Mouse (Mus musculus) intestine, embryonic 14.5 days (tissue): ENCODE measurements around the gene LTO1. TPM values are rescaled to one million over a fixed set of nuclear protein-coding genes. Genes with fewer than 3 reads are reported as not detected.

Experiments
- ATAC-seq: fragments of 200-750 bp; cut with Nextera tagmentation; replicated peaks from 2 replicates; pipeline ENCODE4 v1.8.0; 2017; ENCODE audit warnings: low read depth, moderate number of reproducible peaks, moderate TSS enrichment, moderate library complexity; ENCODE audit not compliant: low FRiP score, low TSS enrichment
- DNase-seq: peaks from one replicate; pipeline ENCODE4 v3.0.0-alpha.2; 2018; ENCODE audit warnings: low spot score
- H3K27ac ChIP-seq: fragments of 300-500 bp; sonication (generic); 2 replicates; pipeline ENCODE4 v1.5.1; 2014; ENCODE audit warnings: low read depth, mild to moderate bottlenecking, control low read depth
- H3K27me3 ChIP-seq: fragments of 300-500 bp; sonication (generic); replicated peaks from 2 replicates; pipeline ENCODE4 v1.6.1; 2014; ENCODE audit warnings: low read length, control low read depth; ENCODE audit not compliant: control insufficient read depth, insufficient read depth
- H3K36me3 ChIP-seq: fragments of 300-500 bp; sonication (generic); 2 replicates; pipeline ENCODE4 v1.6.1; 2014; ENCODE audit warnings: low read length, control low read depth; ENCODE audit not compliant: control insufficient read depth, insufficient read depth
- H3K4me1 ChIP-seq: fragments of 300-500 bp; sonication (generic); replicated peaks from 2 replicates; pipeline ENCODE4 v1.6.1; 2014; ENCODE audit warnings: low read length, control low read depth, mixed read lengths; ENCODE audit not compliant: control insufficient read depth, insufficient read depth
- H3K4me2 ChIP-seq: fragments of 300-500 bp; sonication (generic); 2 replicates; pipeline ENCODE4 v1.6.1; 2014; ENCODE audit warnings: low read length
- H3K4me3 ChIP-seq: fragments of 300-500 bp; sonication (generic); 2 replicates; pipeline ENCODE4 v1.5.1; 2014; ENCODE audit warnings: low read depth, low read length, control low read depth, mixed read lengths
- H3K9ac ChIP-seq: fragments of 300-500 bp; sonication (generic); 2 replicates; pipeline ENCODE4 v1.6.1; 2014; ENCODE audit warnings: mild to moderate bottlenecking, low read length
- H3K9me3 ChIP-seq: fragments of 300-500 bp; sonication (generic); 2 replicates; pipeline ENCODE4 v1.6.1; 2016; ENCODE audit warnings: low read length, control low read depth; ENCODE audit not compliant: control insufficient read depth
- WGBS: fragments of 180-500 bp; shearing (Covaris S2); extraction: QIAGEN DNeasy Blood & Tissue Kit; methylation state at CpG from one replicate; pipeline ENCODE4 v1.1.7; 2014; 5-methylcytosine and 5-hydroxymethylcytosine counted together
- polyA plus RNA-seq: library from polyadenylated mRNA; unstranded; fragments of >200 nt; fragmentation: Nextera tagmentation; extraction: Ambion mirVana; gene quantifications from 2 replicates; pipeline ENCODE4 v1.2.1, GENCODE M21; 2014

Gene LTO1
- polyA plus RNA-seq, 1 experiment from 2014 or later: 19.1 TPM

- Histone ChIP-seq H3K4me2 (peak overlapping the region; percentile 91), H3K27me3 (peaks cover 6% of the 10 kb centered on the region), H3K4me1 (peaks cover 29% of the 10 kb centered on the region), H3K4me3 (peak overlapping the region; percentile 44), H3K36me3 (peaks cover 28% of the 10 kb centered on the region), H3K9me3 (no peaks in the 10 kb centered on the region), H3K9ac (peak overlapping the region; percentile 27), H3K27ac (peak overlapping the region; percentile 16)
- WGBS: 1% methylated on average over 32 of the region's 32 CpGs
- DNase-seq (peak; percentile 60), ATAC-seq (no peak)
Observed at GRCm38 (mm10) chr7:144938661-144939343, 23.9 kb downstream of the LTO1 start.

DNA sequence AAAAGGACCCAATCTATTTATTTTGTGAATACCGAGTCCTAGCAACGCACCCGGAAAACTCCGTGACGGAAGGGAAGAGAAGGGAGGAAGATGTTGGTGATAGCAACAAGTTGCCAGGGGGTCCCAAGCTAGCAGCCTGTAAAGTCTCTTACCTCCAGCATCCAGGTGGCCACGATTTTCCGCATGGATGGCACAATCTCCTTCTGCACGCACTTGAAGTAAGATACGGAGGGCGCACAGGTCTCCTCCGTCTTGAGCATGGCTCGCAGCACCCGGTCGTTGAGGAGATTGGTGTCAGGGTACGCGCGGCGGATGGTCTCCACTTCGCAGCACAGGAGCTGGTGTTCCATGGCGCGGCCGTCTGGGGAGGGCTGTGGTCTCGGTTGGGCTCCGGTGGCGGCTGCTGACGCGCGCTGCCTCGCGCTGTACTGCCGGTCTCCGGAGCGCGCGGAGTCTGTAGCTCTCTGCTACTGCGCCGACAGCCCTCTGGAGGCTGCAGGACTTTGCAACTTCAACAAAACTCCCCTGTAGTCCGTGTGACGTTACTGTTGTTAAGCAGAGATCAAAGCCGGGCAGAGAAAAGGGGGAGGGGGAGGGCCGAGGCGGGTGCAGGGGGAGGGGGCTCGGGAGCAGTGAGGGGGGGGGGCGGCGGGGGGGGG lies 24.6 kb downstream of the LTO1 start, which contains the start of gene Ccnd1:
Ccnd1 (minus strand) TSS at position 582 of the 659 bp plus-strand sequence.
- DNase-seq: peak; percentile 85
- H3K36me3 ChIP-seq: peaks cover 21% of the 10 kb centered on the region
- H3K4me2 ChIP-seq: peak within 1 kb of the TSS; percentile 91
- H3K9ac ChIP-seq: peak within 1 kb of the TSS; percentile 60
- peaks cover 6% of the 10 kb centered on the region for H3K27me3 ChIP-seq
- peak within 1 kb of the TSS; percentile 76 for H3K27ac ChIP-seq
- no peaks in the 10 kb centered on the region for H3K9me3 ChIP-seq
- H3K4me1 ChIP-seq: peaks cover 29% of the 10 kb centered on the region
- WGBS: under 1% methylated on average over 41 of the region's 45 CpGs
- peak; percentile 33; the same call in 1 of the 2 replicates for ATAC-seq
- H3K4me3 ChIP-seq: peak within 1 kb of the TSS; percentile 44

DNA sequence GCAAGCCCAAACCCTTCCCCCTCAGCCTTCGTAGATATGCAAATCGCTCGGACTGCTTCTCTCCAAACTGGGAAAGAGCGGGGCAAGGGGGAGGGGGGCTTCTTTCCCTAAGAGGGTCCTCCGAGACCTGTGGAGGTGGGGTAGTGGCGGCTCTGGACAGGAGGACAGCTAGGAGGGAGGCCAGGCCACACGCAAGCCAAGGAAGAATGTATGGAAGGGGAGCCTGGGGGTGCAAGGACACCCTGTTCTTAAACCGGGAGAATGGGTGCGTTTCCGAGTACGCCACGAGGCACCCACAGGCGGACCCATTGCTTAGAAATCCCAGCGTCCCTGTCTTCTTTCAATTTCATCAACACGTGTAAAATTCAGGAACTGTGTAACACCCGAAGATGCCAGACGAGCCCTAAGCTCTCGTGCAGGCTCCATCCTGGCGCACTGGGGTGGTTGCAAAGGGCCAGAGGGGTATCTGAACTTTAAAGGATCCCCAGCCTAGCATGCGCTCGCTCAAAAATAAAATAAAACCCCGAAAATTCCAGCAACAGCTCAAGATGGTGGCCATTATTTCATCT lies 25.2 kb downstream of the LTO1 start:
- H3K4me1 ChIP-seq: peaks cover 29% of the 10 kb centered on the region
- H3K4me3 ChIP-seq: peak overlapping the region; percentile 44
- peak overlapping the region; percentile 16 for H3K27ac ChIP-seq
- peaks cover 6% of the 10 kb centered on the region for H3K27me3 ChIP-seq
- no peak for ATAC-seq
- H3K9ac ChIP-seq: peak overlapping the region; percentile 29
- 0% methylated on average over 22 of the region's 22 CpGs for WGBS
- peak; percentile 77 for DNase-seq
- H3K9me3 ChIP-seq: no peaks in the 10 kb centered on the region
- H3K36me3 ChIP-seq: peaks cover 17% of the 10 kb centered on the region
- peak overlapping the region; percentile 91 for H3K4me2 ChIP-seq

- Histone ChIP-seq H3K4me2 (peak overlapping the region; percentile 91), H3K4me3 (peak overlapping the region; percentile 48), H3K36me3 (peaks cover 13% of the 10 kb centered on the region), H3K9ac (peak overlapping the region; percentile 60), H3K9me3 (no peaks in the 10 kb centered on the region), H3K27ac (peak overlapping the region; percentile 76), H3K27me3 (peaks cover 6% of the 10 kb centered on the region), H3K4me1 (peaks cover 29% of the 10 kb centered on the region)
- 2% methylated on average over 11 of the region's 11 CpGs for WGBS
- ATAC-seq (no peak), DNase-seq (peak; percentile 57)
Observed at GRCm38 (mm10) chr7:144940585-144940984, 25.7 kb downstream of the LTO1 start.

DNA sequence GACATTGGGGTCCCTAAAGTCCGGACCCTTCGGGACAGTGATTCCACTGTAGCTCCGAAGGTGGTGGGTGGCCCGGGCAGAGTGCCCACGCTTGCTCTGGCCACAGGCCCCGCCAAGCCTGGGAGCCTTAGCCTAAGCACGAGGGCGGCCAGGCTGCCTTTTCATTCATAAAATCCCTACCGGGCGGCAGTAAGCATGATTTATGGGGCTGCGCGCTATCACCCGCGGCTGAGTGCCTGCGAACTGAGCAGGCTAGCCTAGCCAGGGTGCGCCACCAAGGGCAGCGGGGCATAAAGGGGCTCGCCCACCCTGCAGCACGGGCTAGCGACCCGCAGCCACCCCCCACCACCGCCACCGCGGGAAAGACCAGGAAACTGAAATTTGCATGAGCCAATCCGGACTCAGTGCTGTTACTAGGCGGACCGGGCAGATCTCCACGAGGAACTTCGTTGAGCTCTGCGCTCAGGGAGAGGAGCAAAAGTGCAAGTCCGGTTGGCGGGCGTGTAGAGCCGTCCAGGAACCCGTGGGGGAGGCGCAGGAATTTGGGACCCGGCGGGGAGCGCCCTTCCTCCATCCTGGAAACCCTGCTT lies 26.4 kb downstream of the LTO1 start:
- Histone ChIP-seq H3K27ac (peak overlapping the region; percentile 76), H3K9me3 (no peaks in the 10 kb centered on the region), H3K4me1 (peaks cover 29% of the 10 kb centered on the region), H3K4me2 (peak overlapping the region; percentile 91), H3K4me3 (peak overlapping the region; percentile 48), H3K36me3 (peaks cover 10% of the 10 kb centered on the region), H3K27me3 (peaks cover 6% of the 10 kb centered on the region), H3K9ac (peak overlapping the region; percentile 60)
- WGBS: under 1% methylated on average over 39 of the region's 39 CpGs
- ATAC-seq: peak; percentile 63
- peak; percentile 93 for DNase-seq

DNA sequence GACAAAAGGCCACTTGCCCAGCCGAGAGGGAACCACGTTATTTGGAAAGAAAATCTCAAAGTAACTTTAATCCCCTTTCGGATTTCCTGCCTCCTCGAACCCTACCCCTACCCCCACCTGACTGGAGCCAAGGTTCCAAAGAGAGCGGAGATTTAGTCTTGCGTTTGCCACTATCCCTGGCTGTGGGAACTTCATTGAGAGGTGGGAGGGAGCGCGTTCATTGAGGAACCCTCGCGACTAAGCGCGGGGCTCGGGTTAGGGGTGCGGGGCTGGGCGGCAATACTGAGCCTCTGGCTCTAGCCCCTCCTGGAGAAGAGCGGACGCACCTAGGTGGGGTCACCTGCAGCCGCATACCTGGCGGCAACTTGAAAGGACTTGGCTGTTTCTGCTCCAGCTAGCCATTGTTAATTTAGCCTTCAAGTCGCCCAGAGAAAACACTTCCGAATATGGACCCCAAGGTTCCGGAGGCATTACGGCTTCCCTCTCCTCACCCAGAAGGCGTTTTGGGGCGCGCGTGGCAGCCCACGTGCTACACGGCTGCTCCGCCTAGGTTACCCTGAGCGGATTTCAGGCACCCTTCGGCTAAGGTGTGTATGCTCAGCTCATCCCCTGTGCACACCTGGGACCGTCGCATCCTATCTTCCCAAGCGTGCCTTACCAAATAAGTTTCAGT lies 27.3 kb downstream of the LTO1 start:
- H3K27me3 ChIP-seq: peaks cover 6% of the 10 kb centered on the region
- peak overlapping the region; percentile 48 for H3K4me3 ChIP-seq
- H3K27ac ChIP-seq: peak overlapping the region; percentile 57; the same call in 1 of the 2 replicates
- WGBS: under 1% methylated on average over 35 of the region's 35 CpGs
- ATAC-seq (0 out of 2 replicates have a peak, but pooled peaks have one; percentile 1), DNase-seq (peak; percentile 76)
- peak overlapping the region; percentile 91 for H3K4me2 ChIP-seq
- H3K9ac ChIP-seq: peak overlapping the region; percentile 29
- H3K4me1 ChIP-seq: peaks cover 26% of the 10 kb centered on the region
- H3K36me3 ChIP-seq: peaks cover 1% of the 10 kb centered on the region; the same call in 1 of the 2 replicates
- no peaks in the 10 kb centered on the region for H3K9me3 ChIP-seq

DNA sequence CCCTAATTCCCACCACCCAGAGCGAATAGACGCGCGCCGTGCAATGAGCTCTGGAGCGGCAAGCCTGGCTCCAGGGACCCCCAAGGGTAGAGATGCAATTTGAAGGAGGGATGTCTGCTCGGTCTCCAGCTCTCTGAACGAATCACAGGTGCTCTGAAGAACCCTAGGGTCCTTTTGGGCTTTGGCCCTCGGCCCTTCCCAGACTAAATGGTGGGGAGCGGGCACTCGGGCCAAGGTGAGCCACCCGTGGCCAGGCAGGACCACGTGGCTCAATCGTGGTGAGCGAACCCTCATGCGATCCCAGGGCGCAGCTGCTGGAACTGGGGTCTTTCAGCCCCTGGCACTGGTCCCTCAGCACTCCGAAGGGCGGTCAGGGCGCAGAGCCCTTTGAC lies 27.8 kb downstream of the LTO1 start:
- DNase-seq (no peak), ATAC-seq (no peak)
- Histone ChIP-seq H3K27me3 (peaks cover 5% of the 10 kb centered on the region), H3K4me3 (peak overlapping the region; percentile 48), H3K9ac (peak overlapping the region; percentile 29), H3K27ac (peak overlapping the region; percentile 57; the same call in 1 of the 2 replicates), H3K9me3 (no peaks in the 10 kb centered on the region), H3K4me2 (peak overlapping the region; percentile 91), H3K36me3 (no peaks in the 10 kb centered on the region), H3K4me1 (peaks cover 21% of the 10 kb centered on the region)
- under 1% methylated on average over 20 of the region's 20 CpGs for WGBS

GRCm38 (mm10) chr7:144943254-144943653 lies 28.4 kb downstream of the LTO1 start:
- ATAC-seq (peak; percentile 30), DNase-seq (peak; percentile 87)
- WGBS: under 1% methylated on average over 45 of the region's 45 CpGs
- no peaks in the 10 kb centered on the region; the same call in none of the 2 replicates for H3K27me3 ChIP-seq
- H3K4me3 ChIP-seq: peak overlapping the region; percentile 48
- H3K9ac ChIP-seq: peak overlapping the region; percentile 29; the same call in 1 of the 2 replicates
- no peaks in the 10 kb centered on the region for H3K36me3 ChIP-seq
- H3K27ac ChIP-seq: peak overlapping the region; percentile 57; the same call in 1 of the 2 replicates
- H3K4me2 ChIP-seq: peak overlapping the region; percentile 91
- peaks cover 21% of the 10 kb centered on the region for H3K4me1 ChIP-seq
- no peaks in the 10 kb centered on the region for H3K9me3 ChIP-seq
